Mouse (Mus musculus): ENCODE results near the gene Adssl1.

GRCm38 (mm10) chr12:112667619-112668297, 47.9 kb downstream of the Adssl1 start:
- TF ChIP-seq POLR2AphosphoS2 (IDR thresholded peaks at IDR 0.05; ENCODE audit: low read length) (no peak), GATA1 (IDR thresholded peaks at IDR 0.05; ENCODE audit: low read depth, low read length) (no peak), ZKSCAN1 (IDR thresholded peaks at IDR 0.05; ENCODE audit: low read depth, low read length) (no peak), TBP (IDR thresholded peaks at IDR 0.05; ENCODE audit: low read depth, low read length) (no peak), MYB (IDR thresholded peaks at IDR 0.05; ENCODE audit: low read depth, low read length) (no peak), NRF1 (IDR thresholded peaks at IDR 0.05; ENCODE audit: insufficient read depth, low read depth, low read length, poor library complexity, severe bottlenecking) (no peak), CTCF (IDR thresholded peaks at IDR 0.05 in 2 of 3, conservative IDR thresholded peaks at IDR 0.05 in 1 of 3; ENCODE audit: control insufficient read depth in 1 of 3, insufficient read depth in 1 of 3, low read depth in 2 of 3, low read length in 3 of 3, poor library complexity in 1 of 3, severe bottlenecking in 1 of 3) (no peak), POLR2A (IDR thresholded peaks at IDR 0.05; ENCODE audit: control insufficient read depth in 1 of 2, insufficient read depth in 1 of 2, low read depth in 1 of 2, low read length in 2 of 2, poor library complexity in 1 of 2) (no peak; a peak in 1 of 4 replicates), USF2 (IDR thresholded peaks at IDR 0.05; ENCODE audit: borderline replicate concordance in 1 of 2, insufficient read depth in 1 of 2, low read depth in 1 of 2, low read length in 2 of 2) (no peak), EP300 (IDR thresholded peaks at IDR 0.05; ENCODE audit: low read depth in 1 of 2, low read length in 2 of 2) (no peak), ELF1 (IDR thresholded peaks at IDR 0.05; ENCODE audit: low read depth, low read length) (no peak), RAD21 (IDR thresholded peaks at IDR 0.05; ENCODE audit: low read depth, low read length) (no peak), HCFC1 (IDR thresholded peaks at IDR 0.05; ENCODE audit: low read depth, low read length) (no peak)
